Mouse (Mus musculus) gastrocnemius, postnatal 10 days (tissue): ENCODE measurements around the gene Zfp260. TPM values are rescaled to one million over a fixed set of nuclear protein-coding genes. Genes with fewer than 3 reads are reported as not detected.
"Not testable (repeated sequence)": the region's sequence is repeated elsewhere in the genome, so short reads cannot be mapped to it uniquely, and the experiment has no call there.

Experiments used
- DNase-seq: peaks from one replicate; pipeline ENCODE4 v3.0.0; 2021; ENCODE audit warnings: mixed read lengths
- long read RNA-seq, 2 experiments: library from polyadenylated mRNA; stranded (forward); transcript quantifications; one replicate each; pipeline ENCODE4 v2.0.0; 2021
- total RNA-seq, 2 experiments: library from RNA; stranded (reverse); gene quantifications; 2 replicates each; pipeline ENCODE4 v1.2.3; 2021

Gene Zfp260
- 10 to 100 TPM; 35.2 to 46.9 TPM for total RNA-seq
- long read RNA-seq, experiment 1, full-length matches to known transcripts, result 35 of 47 reads
- long read RNA-seq, experiment 1, partial matches to known transcripts, result 2 of 47 reads
- long read RNA-seq, experiment 1, other reads (novel, unspliced or antisense), result 10 of 47 reads
- long read RNA-seq, experiment 2, full-length matches to known transcripts, result 22 of 27 reads
- long read RNA-seq, experiment 2, partial matches to known transcripts, result 0 of 27 reads
- long read RNA-seq, experiment 2, other reads (novel, unspliced or antisense), result 5 of 27 reads

- peak; percentile 88 for DNase-seq
These were observed at the start of gene Zfp260 for GRCm38 (mm10) chr7:30094646-30095429. TSS of gene Zfp260 (plus strand) at chr7:30094777.

DNA sequence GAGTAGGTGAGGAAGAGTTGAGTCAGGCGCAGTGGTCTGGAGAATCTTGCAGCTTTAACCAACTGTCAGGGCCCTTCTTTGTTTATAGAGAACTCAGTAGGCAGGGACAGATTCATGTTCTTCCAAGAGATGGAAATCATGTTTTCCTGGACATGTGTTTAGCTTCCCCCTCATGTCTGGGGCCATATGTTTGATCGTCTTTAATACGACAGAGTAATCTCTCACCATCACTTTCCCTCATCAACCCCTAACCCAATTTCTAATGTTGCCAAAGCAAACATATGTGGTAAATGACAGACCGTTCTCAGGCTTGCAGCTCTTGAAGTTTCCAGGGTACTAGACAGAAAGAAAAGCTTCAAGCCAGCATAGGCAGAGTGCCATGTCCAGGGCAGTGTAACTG lies 46.5 kb upstream of the Zfp260 start:
- no peak for DNase-seq

- DNase-seq, result peak; percentile 85
These were observed 43.6 kb upstream of the Zfp260 start, which contains the start of gene Zfp14 for GRCm38 (mm10) chr7:30050882-30051548. TSS of gene Zfp14 (minus strand) at chr7:30051380.

- DNase-seq, result no peak
These were observed 41.0 kb upstream of the Zfp260 start for GRCm38 (mm10) chr7:30053591-30053990.

DNA sequence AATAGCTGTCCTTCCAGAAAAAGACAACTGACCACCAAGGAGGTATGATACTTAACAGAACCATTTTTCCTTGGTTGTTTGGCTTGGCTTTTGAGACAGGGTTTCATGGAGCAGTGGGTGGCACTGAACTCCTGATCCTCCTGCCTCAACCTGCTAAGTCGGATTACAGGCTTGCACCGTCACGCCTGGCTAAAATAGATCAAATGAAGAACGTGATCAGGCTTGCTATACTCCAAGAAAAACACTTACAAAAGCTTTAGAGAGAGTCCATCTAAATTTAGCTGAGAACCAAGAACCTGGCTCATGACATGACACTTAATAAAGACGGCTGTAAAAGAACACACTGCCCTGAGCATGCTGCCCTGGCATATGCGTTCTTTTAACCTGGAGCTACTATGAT lies 34.2 kb upstream of the Zfp260 start:
- DNase-seq, result no peak

- DNase-seq, result no peak
These were observed 32.1 kb upstream of the Zfp260 start for GRCm38 (mm10) chr7:30062478-30062877.

- no peak for DNase-seq
These were observed 30.0 kb upstream of the Zfp260 start for GRCm38 (mm10) chr7:30064622-30065021.

GRCm38 (mm10) chr7:30072146-30073028 lies 22.2 kb upstream of the Zfp260 start, which contains the start of gene Zfp82:
TSS of gene Zfp82 (minus strand) at chr7:30072900.
- DNase-seq, result peak; percentile 82

- DNase-seq, result no peak
These were observed 8.1 kb upstream of the Zfp260 start for GRCm38 (mm10) chr7:30086524-30086923.

- DNase-seq, result no peak
These were observed 5.2 kb upstream of the Zfp260 start for GRCm38 (mm10) chr7:30089405-30089804.

DNA sequence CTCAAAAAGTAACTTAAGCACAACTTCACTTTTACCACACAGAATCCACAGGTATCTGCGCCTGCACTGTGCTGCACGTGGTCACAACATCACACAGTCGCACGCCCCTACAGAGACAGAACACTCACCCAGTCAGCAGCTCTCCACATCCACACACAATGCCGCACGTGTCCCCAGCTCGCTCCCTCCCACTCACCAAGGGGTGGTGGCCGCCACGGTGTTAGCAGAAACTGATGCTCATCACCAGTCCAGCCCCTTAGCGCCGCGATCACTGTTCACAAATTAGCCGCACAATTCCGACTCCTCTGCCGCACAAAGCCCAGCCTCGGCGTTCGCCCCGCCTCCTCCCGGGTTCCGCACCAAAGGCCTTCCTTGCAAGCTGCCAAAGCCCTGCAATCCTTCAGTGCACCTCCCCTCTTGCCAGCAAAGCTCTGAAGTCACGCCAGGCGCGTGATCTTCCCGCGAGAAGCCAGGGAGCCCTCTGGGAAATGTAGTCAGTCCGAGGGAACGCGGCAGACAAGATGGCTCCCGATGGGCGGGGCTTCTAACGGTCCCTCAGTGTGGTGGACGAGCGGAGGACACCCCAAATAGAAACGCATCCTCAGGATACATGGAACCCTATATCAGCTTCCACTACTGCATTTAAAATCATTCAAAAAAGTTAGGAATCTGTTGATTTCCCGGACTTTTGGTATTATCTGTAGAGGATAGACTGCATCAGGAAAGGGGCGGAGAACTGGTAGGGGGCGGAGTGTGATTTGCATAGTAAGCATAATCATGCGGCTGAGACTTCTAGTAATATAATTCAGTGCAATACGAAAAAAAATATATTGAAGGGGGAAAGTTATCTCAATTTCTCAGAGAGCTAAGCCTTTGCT lies 4.2 kb upstream of the Zfp260 start, which contains the start of the genes Gm26920 and Zfp566:
Gm26920 (minus strand) TSS at position 319 of the 878 bp plus-strand sequence.
Zfp566 (minus strand) TSS at position 436 of the 878 bp plus-strand sequence.
- DNase-seq, result peak; percentile 94

DNA sequence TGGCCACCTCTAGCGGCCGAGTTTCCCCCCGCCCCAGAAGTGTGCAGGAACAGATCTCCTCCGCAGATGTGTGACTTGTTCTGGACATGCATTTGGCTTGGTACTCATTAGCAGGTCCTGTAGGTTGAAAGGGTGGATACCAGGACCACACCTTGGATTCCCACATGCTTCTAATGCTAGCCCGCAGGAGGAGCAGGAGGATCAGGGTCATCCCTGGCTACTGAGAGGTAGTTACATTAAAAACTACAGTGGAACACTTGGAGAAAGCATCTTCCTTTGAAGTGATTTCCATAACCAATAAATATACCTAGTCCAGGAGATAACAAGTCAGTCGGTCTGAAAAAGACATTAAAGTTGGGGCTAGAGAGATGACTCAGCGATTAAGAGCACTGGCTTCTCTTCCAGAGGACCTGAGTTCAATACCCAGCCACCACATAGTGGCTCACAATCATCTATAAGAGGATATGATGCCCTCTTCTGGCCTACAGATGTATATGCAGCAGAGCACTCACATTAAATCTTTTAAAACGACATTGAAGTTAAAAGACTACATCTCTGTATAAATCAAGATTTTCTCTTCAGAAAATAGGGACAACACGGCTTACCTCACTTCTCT lies 3.5 kb upstream of the Zfp260 start:
- DNase-seq, result no peak

GRCm38 (mm10) chr7:30092666-30093065 lies 1.9 kb upstream of the Zfp260 start:
- no peak for DNase-seq

GRCm38 (mm10) chr7:30093918-30094415 lies 610 bp upstream of the Zfp260 start:
- DNase-seq, result no peak

- no peak for DNase-seq
These were observed 1.1 kb downstream of the Zfp260 start for GRCm38 (mm10) chr7:30095551-30096125.

DNA sequence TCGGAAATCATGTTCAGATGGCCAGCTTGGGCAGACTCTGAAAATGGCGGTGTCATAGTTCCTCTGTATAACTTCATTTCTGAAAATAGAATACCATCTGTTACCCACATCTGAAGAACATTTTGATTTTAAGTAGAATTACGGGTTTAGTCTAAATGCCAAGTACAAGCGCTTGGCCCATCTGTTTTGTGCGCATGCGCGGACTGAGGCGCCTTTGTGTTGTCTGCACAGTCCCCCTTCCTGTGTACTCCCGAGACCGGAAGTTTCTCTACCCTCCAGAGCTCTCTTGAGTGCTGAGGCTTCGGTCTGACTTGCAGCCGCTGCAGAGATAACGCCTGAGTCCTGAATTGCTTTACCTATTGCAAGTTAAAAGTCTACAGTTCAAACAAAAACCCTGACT lies 4.7 kb downstream of the Zfp260 start:
- no peak for DNase-seq

DNA sequence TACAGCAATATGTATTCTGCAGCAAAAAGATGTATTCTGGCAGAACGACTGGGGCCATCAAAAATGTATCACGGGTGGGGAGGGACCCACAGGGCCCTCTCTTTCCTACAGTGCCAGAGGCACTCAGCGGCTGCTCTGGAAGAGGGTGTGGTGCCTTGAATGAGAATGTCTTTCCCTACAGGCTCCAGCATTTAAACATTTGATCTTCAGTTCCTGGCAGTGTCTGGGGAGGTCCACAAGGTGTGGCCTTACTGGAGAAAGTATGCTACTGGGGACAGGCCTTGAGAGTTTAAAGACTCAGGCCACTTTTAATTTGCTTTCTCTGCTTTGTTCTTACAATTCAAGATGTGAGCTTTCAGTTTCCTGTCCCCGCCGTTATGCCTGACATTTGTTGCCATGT lies 21.5 kb downstream of the Zfp260 start:
- DNase-seq, result no peak

DNA sequence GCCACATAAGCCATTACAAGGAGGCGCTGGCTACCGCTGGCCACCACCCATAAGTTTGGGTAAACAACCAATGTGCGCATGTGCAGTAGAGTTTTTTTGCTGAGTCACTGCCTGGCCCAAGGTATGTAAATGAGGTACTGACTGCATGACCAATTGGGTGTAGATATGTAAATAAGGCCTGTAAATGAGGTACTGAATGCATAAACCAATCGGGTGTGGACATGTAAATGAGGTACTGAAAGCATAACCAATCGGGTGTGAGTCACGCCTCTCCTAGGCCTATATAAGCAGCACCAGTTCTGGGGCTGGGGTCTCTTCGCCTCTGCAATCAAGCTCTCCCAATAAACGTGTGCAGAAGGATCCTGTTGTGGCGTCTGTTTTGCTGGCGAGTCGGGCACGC lies 23.4 kb downstream of the Zfp260 start:
- DNase-seq, result not testable (repeated sequence)
